ENCODE assay signal across 19 mouse cellular contexts in the genomic region with DNA sequence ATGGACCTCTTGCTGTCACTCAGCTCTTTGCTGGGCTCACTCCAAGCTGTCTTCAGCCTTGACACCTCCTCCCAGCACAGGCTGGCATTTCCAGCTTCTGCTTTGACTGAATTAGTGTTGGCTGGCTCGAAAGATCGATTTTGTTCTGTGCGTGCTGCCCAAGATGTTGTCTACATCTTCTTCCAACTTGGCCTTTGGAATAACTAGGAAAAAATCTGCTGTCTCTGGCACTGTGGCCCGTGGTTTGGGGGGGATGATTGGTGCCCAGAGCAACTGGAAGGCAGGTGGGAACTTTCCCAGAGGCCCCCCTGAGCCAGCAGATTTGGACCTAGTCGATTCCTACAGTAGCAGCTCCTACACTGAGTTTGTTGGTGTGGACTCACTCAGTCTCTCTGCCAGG.
DNase-seq lines count a peak whose midpoint lies in the region; ATAC-seq and TF ChIP-seq lines count a peak whose summit lies in the region.
"Had no signal": no experiment of that assay in that cellular context is flagged by ENCODE, and none has a peak within 500 bp of the region (broad histone marks: within the 10 kb centered on the region; RNA-seq: fewer than 3 reads in every experiment).

No protein-coding gene starts in this region.

- TF ChIP-seq CTCF in layer of hippocampus, adult 2 months (conservative IDR thresholded peaks at IDR 0.05) = no peak
- no peak for TF ChIP-seq CTCF in lung, postnatal 0 days (IDR thresholded peaks at IDR 0.05)

- no peak overlapping the region for H3K4me3 ChIP-seq in layer of hippocampus, adult 2 months
- H3K4me3 ChIP-seq in lung, postnatal 0 days (ENCODE audit: low read depth, low read length) = no peak overlapping the region
- H3K4me3 ChIP-seq: embryonic facial prominence, embryonic 12.5 days; limb, embryonic 12.5 days; midbrain, embryonic 10.5 days had no signal

- 78% methylated on average over 5 of the region's 5 CpGs for WGBS in lung, postnatal 0 days

- no peaks in the 10 kb centered on the region for H3K27me3 ChIP-seq in lung, postnatal 0 days (replicated peaks; ENCODE audit: insufficient read depth, low read length)
- H3K27me3 ChIP-seq: embryonic facial prominence, embryonic 12.5 days; limb, embryonic 12.5 days had no signal

- no peaks in the 10 kb centered on the region for H3K9me3 ChIP-seq in lung, postnatal 0 days (ENCODE audit: low read length)
- H3K9me3 ChIP-seq: embryonic facial prominence, embryonic 12.5 days; limb, embryonic 12.5 days; midbrain, embryonic 10.5 days had no signal

- intact Hi-C loops in left cerebral cortex, postnatal 14 days (cut with DNase I) = no loop called here

- H3K4me1 ChIP-seq in lung, postnatal 0 days (ENCODE audit: insufficient read depth, low read depth, low read length) = no peaks in the 10 kb centered on the region

- H3K27ac ChIP-seq in layer of hippocampus, adult 2 months = no peak overlapping the region
- no peak overlapping the region for H3K27ac ChIP-seq in lung, postnatal 0 days (ENCODE audit: low read length)
- H3K27ac ChIP-seq: embryonic facial prominence, embryonic 12.5 days; limb, embryonic 12.5 days; liver, embryonic 14.5 days; midbrain, embryonic 10.5 days had no signal

- no peak overlapping the region for H3K4me2 ChIP-seq in lung, postnatal 0 days (replicated peaks; ENCODE audit: low read depth, low read length)
- H3K4me2 ChIP-seq: embryonic facial prominence, embryonic 12.5 days; heart, embryonic 11.5 days; limb, embryonic 12.5 days had no signal

- H3K36me3 ChIP-seq in lung, postnatal 0 days (ENCODE audit: insufficient read depth, low read length) = no peaks in the 10 kb centered on the region
- H3K36me3 ChIP-seq: embryonic facial prominence, embryonic 12.5 days; limb, embryonic 12.5 days; midbrain, embryonic 10.5 days had no signal

- peak; percentile 46 for DNase-seq in layer of hippocampus, adult 11-12 months (ENCODE audit: low spot score)
- no peak for DNase-seq in layer of hippocampus, adult 9-10 months (ENCODE audit: low spot score)
- peak; percentile 37 to 61 for DNase-seq in layer of hippocampus, adult 2 months (ENCODE audit: low spot score in 2 of 2)
- DNase-seq in left cerebral cortex, postnatal 14 days (ENCODE audit: low spot score in 2 of 2) = peak; percentile 20 to 39
- peak; percentile 26 for DNase-seq in telencephalon, adult 2 months (ENCODE audit: low read depth, low spot score)
- no peak for DNase-seq in kidney, adult 9 months
- no peak for DNase-seq in lung, postnatal 0 days (ENCODE audit: low spot score)
- DNase-seq: adrenal gland, adult 8-10 months; cerebellum, postnatal 25 days; gastrocnemius, postnatal 14 days; heart, postnatal 4 days; kidney, adult 8-10 months; kidney, postnatal 4 days; retina, postnatal 1 day had no signal

- no peak for TF ChIP-seq EP300 in lung, postnatal 0 days (IDR thresholded peaks at IDR 0.05)

- no peak for ATAC-seq in lung, postnatal 0 days

- no peak overlapping the region for H3K9ac ChIP-seq in lung, postnatal 0 days (replicated peaks; ENCODE audit: low read depth)
- H3K9ac ChIP-seq: embryonic facial prominence, embryonic 12.5 days; limb, embryonic 12.5 days; liver, embryonic 14.5 days had no signal

Comparison
In these comparisons a context has a peak if more than half of its experiments do, and no peak if none do; other contexts are left out.
1. DNase-seq: peak in layer of hippocampus, adult 11-12 months (single experiment), layer of hippocampus, adult 2 months (2 of 2), left cerebral cortex, postnatal 14 days (2 of 2) and telencephalon, adult 2 months (single experiment); none in layer of hippocampus, adult 9-10 months (single experiment), kidney, adult 9 months (single experiment) and lung, postnatal 0 days (single experiment).